Mouse (Mus musculus) testis, adult 2 months (tissue): ENCODE measurements around the gene Galnt2.

ENCODE experiments used
- CTCF ChIP-seq: fragments of 200-500 bp; IDR thresholded peaks from 2 replicates; pipeline ENCODE4 v1.5.1; 2012; ENCODE audit warnings: low read depth, mild to moderate bottlenecking, inconsistent platforms, low read length, moderate library complexity; ENCODE audit not compliant: control insufficient read depth, insufficient read depth, insufficient replicate concordance
- POLR2A ChIP-seq: fragments of 200-500 bp; IDR thresholded peaks from 2 replicates; pipeline ENCODE4 v1.6.1; 2012; ENCODE audit warnings: low read depth, mild to moderate bottlenecking, inconsistent platforms, low read length, moderate library complexity; ENCODE audit not compliant: control insufficient read depth

- no peak for TF ChIP-seq POLR2A
- TF ChIP-seq CTCF = no peak
Observed at GRCm38 (mm10) chr8:124200400-124200799, 30.8 kb upstream of the Galnt2 start.
